Mouse (Mus musculus) c-Kit-positive CD71-negative TER-119-negative erythroid progenitor cells, embryonic 14.5 days (primary cell): Measurements from ENCODE around the gene Hist1h3c.
"Not testable (repeated sequence)": the region's sequence is repeated elsewhere in the genome, so short reads cannot be mapped to it uniquely, and the experiment has no call there.

Source experiments
- DNase-seq: peaks from one replicate; pipeline ENCODE4 v3.0.0-alpha.2; 2013; ENCODE audit warnings: low read depth

Hist1h3c gene

GRCm38 (mm10) chr13:23739922-23740252 lies 5.5 kb downstream of the Hist1h3c start:
- no peak for DNase-seq

- DNase-seq, result no peak
These were observed 6.1 kb downstream of the Hist1h3c start for GRCm38 (mm10) chr13:23739069-23739921.

- DNase-seq, result peak; percentile 88
These were observed 6.7 kb downstream of the Hist1h3c start, which contains the start of gene Hist1h1c for GRCm38 (mm10) chr13:23738677-23739068. TSS of gene Hist1h1c (plus strand) at chr13:23738808.

GRCm38 (mm10) chr13:23738041-23738440 lies 7.4 kb downstream of the Hist1h3c start:
- no peak for DNase-seq

GRCm38 (mm10) chr13:23737091-23737490 lies 8.3 kb downstream of the Hist1h3c start:
- no peak for DNase-seq

GRCm38 (mm10) chr13:23732156-23732804 lies 13.1 kb downstream of the Hist1h3c start:
- DNase-seq, result no peak

- DNase-seq, result no peak
These were observed 14.9 kb downstream of the Hist1h3c start for GRCm38 (mm10) chr13:23730479-23730878.

GRCm38 (mm10) chr13:23729706-23730105 lies 15.7 kb downstream of the Hist1h3c start:
- DNase-seq, result no peak

- no peak for DNase-seq
These were observed 16.2 kb downstream of the Hist1h3c start for GRCm38 (mm10) chr13:23729192-23729525.

GRCm38 (mm10) chr13:23728472-23729191 lies 16.8 kb downstream of the Hist1h3c start:
- no peak for DNase-seq

- no peak for DNase-seq
These were observed 20.2 kb downstream of the Hist1h3c start for GRCm38 (mm10) chr13:23725213-23725612.

- no peak for DNase-seq
These were observed 21.2 kb downstream of the Hist1h3c start for GRCm38 (mm10) chr13:23724239-23724638.

GRCm38 (mm10) chr13:23717593-23718245 lies 27.7 kb downstream of the Hist1h3c start:
- not testable (repeated sequence) for DNase-seq

- DNase-seq, result no peak
These were observed 28.2 kb downstream of the Hist1h3c start for GRCm38 (mm10) chr13:23717176-23717575.

GRCm38 (mm10) chr13:23716261-23717042 lies 28.9 kb downstream of the Hist1h3c start:
- DNase-seq, result no peak

- DNase-seq, result no peak
These were observed 34.9 kb downstream of the Hist1h3c start, which contains the start of gene Hfe for GRCm38 (mm10) chr13:23710374-23711089. TSS of gene Hfe (minus strand) at chr13:23710854.

GRCm38 (mm10) chr13:23709714-23710373 lies 35.6 kb downstream of the Hist1h3c start:
- no peak for DNase-seq

- DNase-seq, result no peak
These were observed 36.7 kb downstream of the Hist1h3c start for GRCm38 (mm10) chr13:23708654-23709053.

- no peak for DNase-seq
These were observed 37.4 kb downstream of the Hist1h3c start for GRCm38 (mm10) chr13:23708041-23708440.

- DNase-seq, result no peak
These were observed 38.6 kb downstream of the Hist1h3c start for GRCm38 (mm10) chr13:23706771-23707170.
